Mouse (Mus musculus): ENCODE measurements around the gene Gm20509.
"Not testable (repeated sequence)": the region's sequence is repeated elsewhere in the genome, so short reads cannot be mapped to it uniquely, and the experiment has no call there.

Gene Gm20509

GRCm38 (mm10) chr9:73102181-73102580 lies at the start of gene Gm20509:
Gene Gm20509, plus strand, starts transcription at chr9:73102470.
- no peak for DNase-seq

DNA sequence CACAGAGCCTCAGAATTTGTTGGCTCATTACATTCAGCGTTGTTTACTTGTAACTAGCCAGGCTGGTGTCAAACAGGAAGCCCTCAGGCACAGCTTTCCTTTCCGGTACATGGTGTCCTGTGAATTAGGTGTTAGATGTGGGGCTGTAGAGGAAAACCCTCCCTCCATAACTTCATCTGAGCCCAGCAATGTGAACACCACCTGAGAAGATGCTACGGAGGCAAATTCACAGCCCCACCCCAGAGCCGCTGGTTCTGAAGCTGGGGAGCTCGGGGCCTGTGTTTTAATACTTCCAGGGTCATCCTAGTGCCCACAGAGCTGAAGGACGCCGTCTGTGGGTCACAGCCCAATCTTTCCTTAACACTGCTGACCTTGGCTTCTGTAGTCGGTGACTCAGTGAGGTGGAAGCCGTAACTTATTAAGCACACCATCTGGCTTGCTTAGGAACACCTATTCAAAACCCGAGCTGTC lies 46.8 kb upstream of the Gm20509 start:
- peak in 1 of 2 experiments; percentile 33 for DNase-seq

- DNase-seq = no peak
Measured at GRCm38 (mm10) chr9:73059224-73059623, 43.0 kb upstream of the Gm20509 start.

DNA sequence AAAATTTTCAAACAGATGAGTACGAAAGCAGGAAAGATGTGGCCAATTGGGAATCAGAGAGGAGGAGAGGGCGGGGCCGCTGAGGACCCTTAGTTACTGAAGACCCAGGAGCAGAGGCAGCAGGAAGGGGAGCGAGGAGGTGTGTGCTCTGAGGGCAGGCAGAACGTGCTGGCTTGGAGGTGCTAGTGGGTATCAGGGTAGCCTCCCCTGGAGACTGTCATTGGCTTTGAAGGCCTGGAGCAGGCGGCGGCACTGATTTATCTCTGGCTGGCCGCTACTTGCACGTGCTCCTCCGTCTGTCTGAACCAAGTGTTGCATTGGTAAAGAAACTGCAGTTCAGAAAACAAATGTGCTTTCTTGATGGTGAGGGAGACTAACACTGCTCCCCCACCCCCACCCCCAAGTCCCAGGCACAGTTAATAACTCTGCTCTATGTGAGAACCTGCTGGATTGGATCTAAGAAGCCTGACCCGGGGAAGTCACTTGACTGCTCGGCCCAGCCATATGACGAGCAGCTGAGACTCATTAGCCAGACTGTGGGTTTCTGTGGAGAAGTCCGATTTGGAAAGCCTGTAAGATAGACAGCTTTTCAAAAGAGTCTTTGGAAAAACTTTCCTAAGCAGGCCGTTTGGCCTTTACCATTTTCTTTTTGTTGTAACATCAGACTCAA lies 38.5 kb upstream of the Gm20509 start:
- no peak for DNase-seq

- no peak for DNase-seq
Measured at GRCm38 (mm10) chr9:73067086-73067485, 35.2 kb upstream of the Gm20509 start.

- DNase-seq = peak; percentile 68 to 82
Measured at GRCm38 (mm10) chr9:73068230-73068679, 34.0 kb upstream of the Gm20509 start.

- DNase-seq = no peak
Measured at GRCm38 (mm10) chr9:73068688-73069087, 33.6 kb upstream of the Gm20509 start.

GRCm38 (mm10) chr9:73070971-73071659 lies 31.2 kb upstream of the Gm20509 start:
- DNase-seq = no peak

- no peak for DNase-seq
Measured at GRCm38 (mm10) chr9:73072426-73072825, 29.8 kb upstream of the Gm20509 start.

GRCm38 (mm10) chr9:73073169-73073568 lies 29.1 kb upstream of the Gm20509 start:
- DNase-seq = no peak

DNA sequence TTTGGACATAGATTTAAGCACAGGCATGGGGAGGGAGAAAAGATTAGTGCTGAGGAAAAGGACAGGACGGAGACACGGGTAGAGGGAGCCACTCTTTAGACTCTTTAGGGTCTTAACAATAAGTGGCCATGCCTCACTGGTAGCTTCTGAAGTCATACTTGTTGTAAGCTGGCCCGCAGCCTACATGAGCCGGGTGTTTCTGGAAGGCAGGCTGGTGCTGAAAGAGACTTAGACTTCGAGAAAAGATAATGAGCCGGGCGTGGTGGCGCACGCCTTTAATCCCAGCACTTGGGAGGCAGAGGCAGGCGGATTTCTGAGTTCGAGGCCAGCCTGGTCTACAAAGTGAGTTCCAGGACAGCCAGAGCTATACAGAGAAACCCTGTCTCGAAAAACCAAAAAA lies 22.9 kb upstream of the Gm20509 start:
- DNase-seq = not testable (repeated sequence)

DNA sequence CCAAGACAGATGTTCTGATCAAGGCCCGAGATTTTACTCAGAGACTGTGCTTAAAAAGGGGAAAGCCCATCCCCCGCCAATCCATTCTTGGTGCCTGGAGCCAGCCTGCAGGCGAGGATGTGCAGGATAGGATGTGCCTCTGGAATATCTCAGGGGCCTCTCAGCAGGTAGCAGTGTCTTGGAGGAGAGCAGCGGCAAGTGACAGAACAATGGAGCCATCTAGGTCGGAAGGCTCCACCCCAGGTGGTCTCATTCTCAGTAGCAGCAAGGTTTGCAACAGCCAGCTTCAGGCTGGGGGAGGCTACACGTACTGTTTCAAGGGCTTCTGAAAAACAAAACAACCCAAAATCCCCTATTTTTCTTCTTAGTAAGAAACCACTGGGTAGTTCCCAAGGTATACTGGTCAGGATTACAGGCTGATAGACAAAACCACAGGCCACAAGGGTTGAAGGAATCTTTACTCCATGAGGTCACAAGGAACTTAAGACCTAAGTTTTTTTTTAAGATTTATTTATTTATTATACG lies 22.4 kb upstream of the Gm20509 start:
- no peak for DNase-seq

DNA sequence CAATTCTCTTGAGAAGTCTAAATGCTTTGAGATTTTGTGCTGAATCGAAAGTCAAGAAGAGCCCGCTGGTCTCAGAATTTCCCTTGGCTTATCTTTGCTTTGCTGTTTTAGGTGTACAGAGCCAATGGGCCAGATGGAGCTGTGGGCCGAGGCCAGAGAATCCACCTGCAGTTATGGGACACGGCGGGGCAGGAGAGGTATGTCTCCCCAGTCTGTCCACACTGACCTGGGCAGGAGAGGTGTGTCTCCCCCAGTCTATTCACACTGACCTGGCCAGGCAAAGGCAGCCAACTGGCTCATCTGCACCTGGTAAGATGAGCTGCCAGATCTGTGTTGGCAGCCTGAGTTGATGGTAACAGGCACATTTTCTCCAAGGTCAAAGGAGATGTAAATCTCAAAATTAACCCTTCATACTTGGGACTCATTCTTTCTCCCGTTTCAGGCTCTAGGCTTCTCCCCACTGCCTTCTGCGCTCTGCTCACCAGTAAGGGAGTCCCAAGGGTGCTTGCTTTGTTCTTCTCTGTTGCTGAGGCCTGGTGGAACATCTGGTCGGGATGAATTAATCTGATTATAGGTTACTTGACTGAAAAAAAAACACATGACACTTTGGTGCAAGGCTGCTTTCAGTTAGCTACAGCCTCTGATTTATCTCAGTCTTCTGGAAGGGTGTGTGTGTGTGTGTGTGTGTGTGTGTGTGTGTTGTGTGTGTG lies 19.8 kb upstream of the Gm20509 start:
- no peak for DNase-seq

GRCm38 (mm10) chr9:73083956-73084355 lies 18.3 kb upstream of the Gm20509 start:
- no peak for DNase-seq

- no peak for DNase-seq
Measured at GRCm38 (mm10) chr9:73085845-73086244, 16.4 kb upstream of the Gm20509 start.

GRCm38 (mm10) chr9:73087121-73087520 lies 15.1 kb upstream of the Gm20509 start:
- DNase-seq = no peak

- no peak for DNase-seq
Measured at GRCm38 (mm10) chr9:73087581-73087980, 14.7 kb upstream of the Gm20509 start.

DNA sequence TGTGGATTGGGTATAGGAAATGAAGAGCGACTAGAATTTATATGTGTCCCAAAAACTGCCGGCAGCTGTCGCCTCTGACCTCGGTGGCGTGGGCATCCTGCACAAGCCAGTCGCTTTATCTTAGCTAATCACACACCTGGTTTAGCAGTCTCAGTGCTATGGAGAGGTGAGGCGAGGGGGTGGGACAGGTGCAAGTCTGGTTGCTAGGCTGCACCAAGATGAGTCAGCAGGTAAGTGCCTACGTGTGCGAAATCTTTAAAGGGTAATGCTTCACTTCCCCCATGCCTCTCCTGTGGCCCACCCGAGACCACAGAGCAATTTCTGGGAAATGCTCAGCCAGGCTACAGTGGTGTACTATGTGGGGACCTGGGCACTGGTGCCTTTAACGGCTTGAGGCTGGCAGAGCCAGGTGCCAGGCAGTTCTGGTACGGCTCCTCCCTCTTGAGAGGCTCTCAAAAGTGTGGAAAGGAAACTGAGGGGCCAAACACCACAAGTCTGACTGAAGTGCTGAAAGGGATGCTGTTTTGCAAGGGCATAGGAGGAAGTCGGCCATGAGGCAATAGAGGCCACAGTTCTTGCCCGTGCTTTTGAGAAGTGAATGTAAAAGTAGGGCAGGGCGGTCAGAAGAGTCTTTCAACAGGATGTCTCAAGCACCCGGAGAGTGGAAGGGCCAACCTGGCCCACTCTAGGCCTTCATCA lies 12.9 kb upstream of the Gm20509 start:
- DNase-seq = no peak

- DNase-seq = no peak
Measured at GRCm38 (mm10) chr9:73090121-73090520, 12.1 kb upstream of the Gm20509 start.

GRCm38 (mm10) chr9:73091747-73092146 lies 10.5 kb upstream of the Gm20509 start:
- peak; percentile 44 to 49 for DNase-seq

DNA sequence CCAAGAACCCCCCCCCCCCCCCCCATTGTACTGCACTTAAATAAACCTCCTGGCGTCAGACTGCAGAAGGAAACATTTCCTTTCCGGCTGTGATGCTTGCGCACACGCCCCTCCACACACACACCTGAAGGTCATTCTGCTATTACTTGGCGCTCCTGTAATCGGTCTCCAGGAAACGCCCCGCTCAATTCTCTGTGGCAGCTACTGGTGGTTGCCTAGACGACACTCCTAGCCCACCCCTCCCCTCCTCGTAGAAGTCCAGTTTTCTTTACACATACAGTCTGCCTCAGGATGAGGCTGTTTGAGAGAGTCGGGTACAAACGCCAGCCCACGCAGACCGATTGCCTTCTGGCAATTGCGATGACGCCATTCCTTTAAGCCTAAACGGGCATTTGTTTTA lies 7.7 kb upstream of the Gm20509 start:
- no peak for DNase-seq

- no peak for DNase-seq
Measured at GRCm38 (mm10) chr9:73097898-73098297, 4.4 kb upstream of the Gm20509 start.

GRCm38 (mm10) chr9:73101536-73101935 lies 734 bp upstream of the Gm20509 start, which contains the start of gene Khdc3:
Gene Khdc3, plus strand, starts transcription at chr9:73101836.
- DNase-seq = no peak

Data from kidney, adult 8-10 months (tissue).